Mouse (Mus musculus): ENCODE data around the gene Mmp2.

DNA sequence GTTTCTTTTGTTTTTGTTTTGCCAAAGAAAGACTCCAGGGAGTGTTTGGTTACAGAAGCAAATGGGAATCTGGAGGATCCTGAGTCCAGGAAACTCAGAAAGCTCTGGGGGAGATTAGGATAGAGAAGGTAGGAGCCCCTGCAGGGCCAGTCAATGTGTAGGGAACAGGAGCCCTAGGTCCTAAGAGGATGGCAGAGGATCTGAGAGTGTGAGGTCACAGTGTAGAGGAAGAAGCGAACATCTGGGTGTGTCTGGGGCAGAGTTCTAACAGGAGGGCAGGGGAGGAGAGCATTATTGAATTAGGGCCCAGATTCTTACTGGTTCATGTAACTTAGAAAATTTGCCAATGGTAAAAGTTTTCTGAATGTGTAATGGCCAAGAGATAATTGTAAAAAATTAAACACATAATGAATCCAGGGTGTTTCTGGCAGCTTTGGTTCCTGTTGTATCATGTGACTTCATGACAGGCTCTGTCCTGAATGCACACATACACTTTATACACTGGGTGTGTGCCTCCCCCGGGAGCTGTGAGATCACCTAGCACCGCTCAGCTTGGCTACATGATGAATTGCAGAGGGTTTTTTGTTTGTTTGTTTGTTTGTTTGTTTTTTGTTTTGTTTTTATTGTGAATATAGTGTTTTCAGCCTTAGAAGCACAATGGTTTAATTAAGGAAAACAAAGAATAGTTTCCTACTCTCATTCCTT, 43.0 kb upstream of the Mmp2 start:
- no peak for TF ChIP-seq CTCF (IDR thresholded peaks at IDR 0.05; ENCODE audit: extremely low read depth, insufficient read depth, low read length)
- no peak for TF ChIP-seq POLR2A (IDR thresholded peaks at IDR 0.05; ENCODE audit: extremely low read depth, insufficient read depth, low read length)
